Mouse (Mus musculus) lung, embryonic 14.5 days (tissue): Measurements from ENCODE around the gene Cdhr3. TPM values are rescaled to one million over a fixed set of nuclear protein-coding genes. Genes with fewer than 3 reads are reported as not detected.

ENCODE experiments used
- ATAC-seq: fragments of 200-750 bp; cut with Nextera tagmentation; 2 replicates; pipeline ENCODE4 v1.8.0; 2017; ENCODE audit warnings: mild to moderate bottlenecking, moderate TSS enrichment, moderate library complexity; ENCODE audit not compliant: insufficient read depth
- DNase-seq: peaks from one replicate; pipeline ENCODE4 v3.0.0-alpha.2; 2015
- H3K27ac ChIP-seq: fragments of 300-500 bp; sonication (generic); 2 replicates; pipeline ENCODE4 v1.5.1; 2014; ENCODE audit warnings: low read depth, mild to moderate bottlenecking, moderate library complexity
- H3K27me3 ChIP-seq: fragments of 300-500 bp; sonication (generic); 2 replicates; pipeline ENCODE4 v1.6.1; 2014; ENCODE audit warnings: low read length, control low read depth; ENCODE audit not compliant: insufficient read depth
- H3K36me3 ChIP-seq: fragments of 300-500 bp; sonication (generic); 2 replicates; pipeline ENCODE4 v1.6.1; 2014; ENCODE audit warnings: control low read depth; ENCODE audit not compliant: insufficient read depth
- H3K4me1 ChIP-seq: fragments of 300-500 bp; sonication (generic); 2 replicates; pipeline ENCODE4 v1.6.1; 2014; ENCODE audit warnings: antibody characterized with exemption, control low read depth; ENCODE audit not compliant: insufficient read depth
- H3K4me2 ChIP-seq: fragments of 300-500 bp; sonication (generic); 2 replicates; pipeline ENCODE4 v1.6.1; 2014; ENCODE audit warnings: mild to moderate bottlenecking
- H3K4me3 ChIP-seq: fragments of 300-500 bp; sonication (generic); 2 replicates; pipeline ENCODE4 v1.5.1; 2014; ENCODE audit warnings: low read depth, low read length
- H3K9ac ChIP-seq: fragments of 300-500 bp; sonication (generic); 2 replicates; pipeline ENCODE4 v1.6.1; 2014
- H3K9me3 ChIP-seq: fragments of 300-500 bp; sonication (generic); 2 replicates; pipeline ENCODE4 v1.6.1; 2016; ENCODE audit warnings: low read depth, low read length, control low read depth
- CTCF ChIP-seq: IDR thresholded peaks from 2 replicates; pipeline ENCODE4 v1.5.1; 2016; ENCODE audit warnings: antibody characterized with exemption, low read depth
- WGBS: fragments of 180-500 bp; shearing (Covaris S2); extraction: QIAGEN DNeasy Blood & Tissue Kit; methylation state at CpG from one replicate; pipeline ENCODE4 v1.1.7; 2014; 5-methylcytosine and 5-hydroxymethylcytosine counted together
- polyA plus RNA-seq: library from polyadenylated mRNA; unstranded; fragments of >200 nt; fragmentation: Nextera tagmentation; extraction: Ambion mirVana; gene quantifications from 2 replicates; pipeline ENCODE4 v1.2.1, GENCODE M21; 2014

Cdhr3 gene
- polyA plus RNA-seq: not detected in 2 replicates

GRCm38 (mm10) chr12:33092775-33093174, at the start of gene Cdhr3:
TSS of gene Cdhr3 (minus strand) at chr12:33092875.
- no peak within 1 kb of the TSS for H3K27ac ChIP-seq
- no peak within 1 kb of the TSS for H3K9ac ChIP-seq
- no peaks in the 10 kb centered on the region for H3K36me3 ChIP-seq
- H3K27me3 ChIP-seq: no peaks in the 10 kb centered on the region
- 72% methylated on average over 6 of the region's 6 CpGs for WGBS
- no peaks in the 10 kb centered on the region for H3K4me1 ChIP-seq
- no peak for DNase-seq
- no peaks in the 10 kb centered on the region for H3K9me3 ChIP-seq
- no peak for ATAC-seq
- no peak within 1 kb of the TSS for H3K4me3 ChIP-seq
- no peak within 1 kb of the TSS for H3K4me2 ChIP-seq
- no peak for TF ChIP-seq CTCF

- no peak overlapping the region for H3K9ac ChIP-seq
- H3K36me3 ChIP-seq: no peaks in the 10 kb centered on the region
- DNase-seq (no peak), ATAC-seq (no peak)
- H3K4me2 ChIP-seq: no peak overlapping the region
- no peak overlapping the region for H3K27ac ChIP-seq
- H3K4me3 ChIP-seq: no peak overlapping the region
- H3K9me3 ChIP-seq: no peaks in the 10 kb centered on the region
- no peaks in the 10 kb centered on the region for H3K4me1 ChIP-seq
- no peaks in the 10 kb centered on the region for H3K27me3 ChIP-seq
- 51% methylated on average over 3 of the region's 3 CpGs for WGBS
- no peak for TF ChIP-seq CTCF
These were observed 46.4 kb upstream of the Cdhr3 start for GRCm38 (mm10) chr12:33139083-33139482.

GRCm38 (mm10) chr12:33137857-33138256, 45.2 kb upstream of the Cdhr3 start:
- ATAC-seq (no peak), DNase-seq (no peak)
- H3K27me3 ChIP-seq: no peaks in the 10 kb centered on the region
- H3K27ac ChIP-seq: no peak overlapping the region
- no peak for TF ChIP-seq CTCF
- H3K9me3 ChIP-seq: no peaks in the 10 kb centered on the region
- no peak overlapping the region for H3K9ac ChIP-seq
- 81% methylated on average over 1 of the region's 1 CpGs for WGBS
- no peak overlapping the region for H3K4me2 ChIP-seq
- no peaks in the 10 kb centered on the region for H3K36me3 ChIP-seq
- no peaks in the 10 kb centered on the region for H3K4me1 ChIP-seq
- H3K4me3 ChIP-seq: no peak overlapping the region

- TF ChIP-seq CTCF: no peak
- H3K9me3 ChIP-seq: no peaks in the 10 kb centered on the region
- DNase-seq: no peak
- WGBS: 55% methylated on average over 7 of the region's 7 CpGs
- no peak for ATAC-seq
- H3K36me3 ChIP-seq: no peaks in the 10 kb centered on the region
- no peak overlapping the region for H3K27ac ChIP-seq
- no peaks in the 10 kb centered on the region for H3K4me1 ChIP-seq
- no peak overlapping the region for H3K9ac ChIP-seq
- no peak overlapping the region for H3K4me2 ChIP-seq
- no peak overlapping the region for H3K4me3 ChIP-seq
- no peaks in the 10 kb centered on the region for H3K27me3 ChIP-seq
These were observed 39.1 kb upstream of the Cdhr3 start for GRCm38 (mm10) chr12:33131796-33132195.

- Histone ChIP-seq H3K27me3 (no peaks in the 10 kb centered on the region), H3K4me1 (no peaks in the 10 kb centered on the region), H3K36me3 (no peaks in the 10 kb centered on the region), H3K9me3 (no peaks in the 10 kb centered on the region), H3K9ac (no peak overlapping the region), H3K4me3 (no peak overlapping the region), H3K27ac (no peak overlapping the region), H3K4me2 (no peak overlapping the region)
- ATAC-seq: no peak
- no peak for DNase-seq
- TF ChIP-seq CTCF: no peak
- WGBS: 40% methylated on average over 8 of the region's 8 CpGs
These were observed 37.7 kb upstream of the Cdhr3 start for GRCm38 (mm10) chr12:33130401-33130800.

GRCm38 (mm10) chr12:33129410-33129809, 36.7 kb upstream of the Cdhr3 start:
- no peak for DNase-seq
- no peak overlapping the region for H3K27ac ChIP-seq
- H3K9me3 ChIP-seq: no peaks in the 10 kb centered on the region
- no peak overlapping the region for H3K4me2 ChIP-seq
- H3K9ac ChIP-seq: no peak overlapping the region
- 10% methylated on average over 4 of the region's 4 CpGs for WGBS
- H3K36me3 ChIP-seq: no peaks in the 10 kb centered on the region
- H3K4me3 ChIP-seq: no peak overlapping the region
- TF ChIP-seq CTCF: no peak
- no peaks in the 10 kb centered on the region for H3K4me1 ChIP-seq
- H3K27me3 ChIP-seq: no peaks in the 10 kb centered on the region
- no peak for ATAC-seq

GRCm38 (mm10) chr12:33128702-33129101, 36.0 kb upstream of the Cdhr3 start:
- DNase-seq (no peak), ATAC-seq (no peak)
- WGBS: 43% methylated on average over 7 of the region's 7 CpGs
- Histone ChIP-seq H3K27me3 (no peaks in the 10 kb centered on the region), H3K4me1 (no peaks in the 10 kb centered on the region), H3K4me2 (no peak overlapping the region), H3K36me3 (no peaks in the 10 kb centered on the region), H3K9me3 (no peaks in the 10 kb centered on the region), H3K9ac (no peak overlapping the region), H3K27ac (no peak overlapping the region), H3K4me3 (no peak overlapping the region)
- no peak for TF ChIP-seq CTCF

- Histone ChIP-seq H3K9me3 (no peaks in the 10 kb centered on the region), H3K4me3 (no peak overlapping the region), H3K27me3 (no peaks in the 10 kb centered on the region), H3K4me1 (no peaks in the 10 kb centered on the region), H3K36me3 (no peaks in the 10 kb centered on the region), H3K9ac (no peak overlapping the region), H3K27ac (no peak overlapping the region), H3K4me2 (no peak overlapping the region)
- DNase-seq: no peak
- no peak for TF ChIP-seq CTCF
- no peak for ATAC-seq
- WGBS: 64% methylated on average over 2 of the region's 2 CpGs
These were observed 35.4 kb upstream of the Cdhr3 start for GRCm38 (mm10) chr12:33128121-33128520.
